Mouse (Mus musculus): ENCODE measurements around the gene Bmp2. TPM values are rescaled to one million over a fixed set of nuclear protein-coding genes. Genes with fewer than 3 reads are reported as not detected.

Bmp2 gene
- total and polyA plus RNA-seq, 2 experiments from 2014 or later = 2.6 to 2.8 TPM

DNA sequence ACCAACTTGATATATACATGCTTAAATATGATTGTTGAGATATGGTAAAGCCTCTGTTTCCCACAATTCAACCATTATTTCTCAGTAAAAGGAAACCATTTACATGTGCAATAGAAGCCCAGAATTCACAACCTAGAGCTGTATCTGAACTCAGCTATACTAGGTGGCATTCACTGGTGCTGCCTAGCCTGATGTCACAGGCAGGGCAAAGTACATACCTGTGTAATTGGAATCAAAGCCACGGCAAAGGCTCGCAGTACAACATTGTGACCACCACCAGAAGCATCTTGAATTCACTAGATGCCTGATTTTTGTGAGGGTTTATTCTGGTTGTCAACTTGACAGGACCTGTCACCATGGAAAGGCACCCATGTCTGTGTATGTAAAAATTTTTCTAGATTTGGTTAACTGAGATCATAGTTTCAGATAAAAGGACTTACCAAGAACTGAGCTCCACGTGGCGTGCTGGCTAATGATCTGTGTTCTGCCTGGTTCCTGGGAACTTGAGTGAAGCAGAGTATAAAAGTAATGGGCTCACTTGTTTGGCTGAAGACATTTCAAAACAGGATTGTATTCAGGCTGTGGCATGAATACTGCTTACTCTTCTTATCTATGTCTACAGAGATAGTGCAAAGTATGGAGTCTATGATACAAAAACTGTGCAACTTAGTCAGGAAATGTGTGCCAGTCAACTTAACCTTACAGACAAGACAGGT, 35.5 kb upstream of the Bmp2 start:
- Histone ChIP-seq H3K27ac (ENCODE audit: low read depth) (no peak overlapping the region), H3K4me1 (ENCODE audit: control insufficient read depth, insufficient read depth) (no peaks in the 10 kb centered on the region), H3K4me3 (ENCODE audit: low read depth, low read length) (no peak overlapping the region), H3K27me3 (ENCODE audit: control insufficient read depth, insufficient read depth, low read length) (no peaks in the 10 kb centered on the region), H3K4me2 (ENCODE audit: low read depth, low read length) (no peak overlapping the region), H3K9me3 (replicated peaks; ENCODE audit: control insufficient read depth, low read length) (no peaks in the 10 kb centered on the region), H3K9ac (replicated peaks; ENCODE audit: low read depth, low read length) (no peak overlapping the region), H3K36me3 (replicated peaks; ENCODE audit: control insufficient read depth, insufficient read depth, low read length) (no peaks in the 10 kb centered on the region)
- ATAC-seq (ENCODE audit: insufficient read depth, low read depth) (no peak), DNase-seq (ENCODE audit: low spot score) (no peak)
- whole genome bisulfite sequencing = 84% methylated on average over 4 of the region's 4 CpGs
- TF ChIP-seq CTCF (IDR thresholded peaks at IDR 0.05; ENCODE audit: low read depth) (no peak), EP300 (IDR thresholded peaks at IDR 0.05; ENCODE audit: low read depth) (no peak)

DNA sequence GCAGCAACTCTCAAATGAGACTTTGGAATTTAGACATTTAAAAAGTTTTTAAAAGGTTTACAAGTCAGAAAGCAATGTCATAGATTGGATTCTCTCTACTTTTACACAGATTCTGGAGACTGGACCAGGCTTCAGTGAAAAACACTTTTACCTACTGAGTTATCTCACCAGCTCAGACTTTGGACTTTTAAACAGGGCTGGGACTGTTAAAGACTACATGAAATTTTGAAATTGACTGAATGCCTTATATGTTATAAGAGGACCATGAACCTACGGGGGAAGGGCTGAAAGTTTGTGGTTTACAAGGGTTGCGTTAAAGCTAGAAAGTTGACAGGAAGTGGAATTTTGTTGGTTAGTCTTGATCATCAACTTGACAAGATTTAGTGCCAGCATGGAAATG, 34.1 kb upstream of the Bmp2 start:
- ATAC-seq (ENCODE audit: insufficient read depth, low read depth) (no peak), DNase-seq (ENCODE audit: low spot score) (no peak)
- 79% methylated on average over 2 of the region's 2 CpGs for WGBS
- no peak overlapping the region for H3K27ac ChIP-seq (ENCODE audit: low read depth)
- H3K27me3 ChIP-seq (ENCODE audit: control insufficient read depth, insufficient read depth, low read length) = no peaks in the 10 kb centered on the region
- H3K4me2 ChIP-seq (ENCODE audit: low read depth, low read length) = no peak overlapping the region
- TF ChIP-seq EP300 (IDR thresholded peaks at IDR 0.05; ENCODE audit: low read depth) (no peak), CTCF (IDR thresholded peaks at IDR 0.05; ENCODE audit: low read depth) (no peak)
- H3K4me3 ChIP-seq (ENCODE audit: low read depth, low read length) = no peak overlapping the region
- no peaks in the 10 kb centered on the region for H3K9me3 ChIP-seq (replicated peaks; ENCODE audit: control insufficient read depth, low read length)
- H3K36me3 ChIP-seq (replicated peaks; ENCODE audit: control insufficient read depth, insufficient read depth, low read length) = no peaks in the 10 kb centered on the region
- H3K4me1 ChIP-seq (ENCODE audit: control insufficient read depth, insufficient read depth) = no peaks in the 10 kb centered on the region
- no peak overlapping the region for H3K9ac ChIP-seq (replicated peaks; ENCODE audit: low read depth, low read length)

- no peak for DNase-seq (ENCODE audit: low spot score)
- no peak overlapping the region for H3K4me3 ChIP-seq (ENCODE audit: low read depth, low read length)
These were observed 30.8 kb upstream of the Bmp2 start for GRCm38 (mm10) chr2:133521193-133521592.

GRCm38 (mm10) chr2:133522121-133522520, 29.8 kb upstream of the Bmp2 start:
- DNase-seq (ENCODE audit: low spot score) (no peak), ATAC-seq (ENCODE audit: insufficient read depth, low read depth) (no peak)
- 75% methylated on average over 2 of the region's 2 CpGs for WGBS
- no peak overlapping the region for H3K4me2 ChIP-seq (ENCODE audit: low read depth, low read length)
- no peaks in the 10 kb centered on the region for H3K9me3 ChIP-seq (replicated peaks; ENCODE audit: control insufficient read depth, low read length)
- no peak overlapping the region for H3K9ac ChIP-seq (replicated peaks; ENCODE audit: low read depth, low read length)
- H3K27ac ChIP-seq (ENCODE audit: low read depth) = no peak overlapping the region
- H3K4me3 ChIP-seq (ENCODE audit: low read depth, low read length) = no peak overlapping the region
- no peaks in the 10 kb centered on the region for H3K36me3 ChIP-seq (replicated peaks; ENCODE audit: control insufficient read depth, insufficient read depth, low read length)
- H3K4me1 ChIP-seq (ENCODE audit: control insufficient read depth, insufficient read depth) = no peaks in the 10 kb centered on the region
- no peak for TF ChIP-seq EP300 (IDR thresholded peaks at IDR 0.05; ENCODE audit: low read depth)
- TF ChIP-seq CTCF (IDR thresholded peaks at IDR 0.05; ENCODE audit: low read depth) = no peak
- no peaks in the 10 kb centered on the region for H3K27me3 ChIP-seq (ENCODE audit: control insufficient read depth, insufficient read depth, low read length)

More at GRCm38 (mm10) chr2:133521193-133521592, 30.8 kb upstream of the Bmp2 start:
- H3K9ac ChIP-seq (replicated peaks; ENCODE audit: low read depth, low read length) = no peak overlapping the region
- TF ChIP-seq EP300 (IDR thresholded peaks at IDR 0.05; ENCODE audit: low read depth) (no peak), CTCF (IDR thresholded peaks at IDR 0.05; ENCODE audit: low read depth) (no peak)
- H3K27ac ChIP-seq (ENCODE audit: low read depth) = no peak overlapping the region
- no peaks in the 10 kb centered on the region for H3K4me1 ChIP-seq (ENCODE audit: control insufficient read depth, insufficient read depth)
- no peak for ATAC-seq (ENCODE audit: insufficient read depth, low read depth)
- H3K36me3 ChIP-seq (replicated peaks; ENCODE audit: control insufficient read depth, insufficient read depth, low read length) = no peaks in the 10 kb centered on the region
- WGBS = 60% methylated on average over 5 of the region's 5 CpGs
- no peaks in the 10 kb centered on the region for H3K9me3 ChIP-seq (replicated peaks; ENCODE audit: control insufficient read depth, low read length)
- no peak overlapping the region for H3K4me2 ChIP-seq (ENCODE audit: low read depth, low read length)
- H3K27me3 ChIP-seq (ENCODE audit: control insufficient read depth, insufficient read depth, low read length) = no peaks in the 10 kb centered on the region

- DNase-seq (ENCODE audit: low spot score) (no peak), ATAC-seq (ENCODE audit: insufficient read depth, low read depth) (no peak)
- TF ChIP-seq EP300 (IDR thresholded peaks at IDR 0.05; ENCODE audit: low read depth) = no peak
- TF ChIP-seq CTCF (IDR thresholded peaks at IDR 0.05; ENCODE audit: low read depth) = no peak
- Histone ChIP-seq H3K27ac (ENCODE audit: low read depth) (no peak overlapping the region), H3K9me3 (replicated peaks; ENCODE audit: control insufficient read depth, low read length) (no peaks in the 10 kb centered on the region), H3K27me3 (ENCODE audit: control insufficient read depth, insufficient read depth, low read length) (no peaks in the 10 kb centered on the region), H3K4me3 (ENCODE audit: low read depth, low read length) (no peak overlapping the region), H3K4me1 (ENCODE audit: control insufficient read depth, insufficient read depth) (no peaks in the 10 kb centered on the region), H3K36me3 (replicated peaks; ENCODE audit: control insufficient read depth, insufficient read depth, low read length) (no peaks in the 10 kb centered on the region), H3K9ac (replicated peaks; ENCODE audit: low read depth, low read length) (no peak overlapping the region), H3K4me2 (ENCODE audit: low read depth, low read length) (no peak overlapping the region)
- 51% methylated on average over 4 of the region's 4 CpGs for WGBS
These were observed 26.3 kb upstream of the Bmp2 start for GRCm38 (mm10) chr2:133525621-133526181.
